Mouse (Mus musculus) lung, postnatal 0 days (tissue): Measurements from ENCODE around the gene Ccdc136.

Experiments
- CTCF ChIP-seq: IDR thresholded peaks from 2 replicates; pipeline ENCODE4 v1.5.1; 2016; ENCODE audit warnings: antibody characterized with exemption, mild to moderate bottlenecking
- EP300 ChIP-seq: IDR thresholded peaks from 2 replicates; pipeline ENCODE4 v1.6.1; 2016; ENCODE audit warnings: antibody characterized with exemption, mild to moderate bottlenecking, control low read depth

- TF ChIP-seq CTCF (no peak), EP300 (no peak)
These were observed 32.1 kb downstream of the Ccdc136 start for GRCm38 (mm10) chr6:29428171-29428570.
